Mouse (Mus musculus) adrenal gland, postnatal 10 days (tissue): Measurements from ENCODE around the gene Defb19. TPM values are rescaled to one million over a fixed set of nuclear protein-coding genes. Genes with fewer than 3 reads are reported as not detected.

ENCODE experiments used
- DNase-seq: peaks from one replicate; pipeline ENCODE4 v3.0.0; 2021; ENCODE audit warnings: mixed read lengths
- long read RNA-seq, 2 experiments: library from polyadenylated mRNA; stranded (forward); transcript quantifications; one replicate each; pipeline ENCODE4 v2.0.0; 2021
- total RNA-seq, 2 experiments: library from RNA; stranded (reverse); gene quantifications; 2 replicates each; pipeline ENCODE4 v1.2.3; 2021

Gene Defb19
- 1 to 10 TPM; 1.5 to 2.2 TPM for total RNA-seq
- long read RNA-seq, experiment 1, result 0 reads
- long read RNA-seq, experiment 2, partial matches to known transcripts, result 0 of 1 reads
- long read RNA-seq, experiment 2, other reads (novel, unspliced or antisense), result 0 of 1 reads

GRCm38 (mm10) chr2:152580107-152580506 is at the start of gene Defb19:
TSS of gene Defb19 (minus strand) at chr2:152580312.
- DNase-seq, result peak; percentile 26

DNA sequence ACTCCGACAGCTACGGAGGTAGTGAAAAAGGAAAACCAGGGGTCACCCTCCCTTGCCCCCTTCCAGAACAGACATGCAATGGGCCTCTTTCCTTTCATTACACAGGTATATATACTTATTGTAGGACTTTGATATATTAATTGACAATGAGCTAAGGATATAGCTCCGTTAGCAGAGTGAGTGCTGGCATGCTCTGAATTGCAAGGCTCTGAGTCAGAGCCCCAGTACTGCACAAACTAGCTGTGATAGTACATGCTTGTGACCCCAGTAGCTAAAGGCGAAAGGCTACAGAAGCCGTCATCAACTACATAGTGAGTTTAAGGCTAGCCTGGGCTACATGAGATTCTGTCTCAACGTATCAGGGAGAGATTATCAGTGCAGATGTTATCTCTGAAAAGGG is 49.8 kb upstream of the Defb19 start:
- no peak for DNase-seq

GRCm38 (mm10) chr2:152629239-152629638 is 49.1 kb upstream of the Defb19 start:
- DNase-seq, result no peak

DNA sequence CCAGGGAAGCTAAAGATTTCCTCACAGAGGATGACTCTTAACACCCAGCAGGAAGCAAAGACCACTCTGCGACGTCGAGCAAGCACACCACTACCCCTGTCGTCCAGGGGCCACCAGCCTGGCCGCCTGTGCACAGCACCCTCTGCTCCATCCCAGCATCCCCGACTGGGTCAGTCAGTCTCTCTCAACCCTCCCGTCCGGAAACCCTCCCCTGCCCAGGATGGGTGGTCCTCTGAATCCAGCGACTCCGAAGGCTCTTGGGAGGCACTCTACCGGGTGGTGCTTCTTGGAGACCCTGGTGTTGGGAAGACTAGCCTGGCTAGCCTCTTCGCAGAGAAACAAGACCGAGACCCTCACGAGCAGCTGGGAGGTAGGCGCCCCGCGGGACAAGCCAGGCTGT is 48.0 kb upstream of the Defb19 start:
- no peak for DNase-seq

DNA sequence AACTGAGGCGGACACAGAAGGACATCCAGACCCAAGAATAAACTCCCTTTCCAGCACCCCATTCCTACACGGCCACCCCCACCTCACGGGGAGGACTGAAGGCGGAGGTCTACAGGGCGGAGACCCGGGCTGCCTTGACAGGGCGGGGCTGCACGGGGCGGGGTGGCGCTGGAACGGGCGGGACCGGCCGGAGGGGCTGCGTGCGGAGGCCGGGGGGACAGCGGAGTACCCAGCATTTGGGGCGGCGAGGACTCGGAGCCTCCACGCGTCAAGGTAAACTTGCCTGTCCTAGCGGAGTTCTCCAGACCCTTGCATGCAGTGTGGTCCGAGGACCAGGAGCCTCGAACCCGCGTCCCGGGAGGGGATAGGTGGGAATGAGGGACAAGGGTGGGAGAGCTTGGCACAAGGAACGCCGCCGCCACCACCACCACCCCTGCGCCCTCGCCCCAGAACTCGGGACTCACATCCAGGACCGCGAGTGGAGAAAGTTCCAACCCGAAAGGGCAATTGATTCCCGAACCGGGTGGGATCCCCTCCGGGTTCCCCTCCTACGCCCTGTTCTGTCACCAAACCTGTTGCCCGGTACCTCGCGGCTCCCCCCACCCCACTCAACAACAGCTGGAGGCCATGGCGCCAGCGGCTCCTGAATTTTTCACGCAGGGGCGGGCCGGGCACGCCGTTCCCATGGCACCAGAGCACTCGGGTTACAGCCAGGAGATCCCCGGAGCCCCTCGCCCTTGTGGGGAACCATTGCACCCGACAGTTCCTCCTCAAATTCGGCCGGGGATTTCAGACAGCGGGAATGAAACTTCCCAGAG is 46.9 kb upstream of the Defb19 start, which contains the start of gene Rem1:
Gene Rem1, plus strand, starts transcription at position 178 of the 818 bp plus-strand sequence.
- DNase-seq, result peak; percentile 48

- DNase-seq, result no peak
Observed at GRCm38 (mm10) chr2:152625256-152625655, 45.1 kb upstream of the Defb19 start.

DNA sequence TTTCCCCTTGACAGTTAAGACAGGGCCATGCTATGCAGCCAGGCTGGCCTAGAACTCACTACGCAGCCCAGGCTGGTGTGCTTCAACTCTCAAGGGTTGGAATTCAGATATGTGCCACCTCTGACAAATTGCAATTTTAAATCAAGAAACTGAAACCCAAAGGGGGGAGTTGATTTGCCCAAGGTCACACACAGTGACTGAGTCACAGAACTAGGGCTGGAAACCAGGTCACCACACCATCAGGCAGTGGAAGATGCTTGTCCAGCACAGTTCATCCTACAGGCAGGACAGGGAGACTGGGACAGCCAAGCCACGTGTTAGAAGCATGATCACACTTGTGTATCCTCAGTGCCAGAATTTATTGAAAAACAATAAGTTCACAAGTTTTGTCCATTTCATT is 44.5 kb upstream of the Defb19 start:
- peak; percentile 30 for DNase-seq

- DNase-seq, result no peak
Observed at GRCm38 (mm10) chr2:152622953-152623352, 42.8 kb upstream of the Defb19 start, which contains the start of gene Defb25. TSS of gene Defb25 (minus strand) at chr2:152623053.

- no peak for DNase-seq
Observed at GRCm38 (mm10) chr2:152622151-152622550, 42.0 kb upstream of the Defb19 start.

- no peak for DNase-seq
Observed at GRCm38 (mm10) chr2:152620367-152621134, 40.4 kb upstream of the Defb19 start.

- no peak for DNase-seq
Observed at GRCm38 (mm10) chr2:152617374-152617773, 37.3 kb upstream of the Defb19 start.

DNA sequence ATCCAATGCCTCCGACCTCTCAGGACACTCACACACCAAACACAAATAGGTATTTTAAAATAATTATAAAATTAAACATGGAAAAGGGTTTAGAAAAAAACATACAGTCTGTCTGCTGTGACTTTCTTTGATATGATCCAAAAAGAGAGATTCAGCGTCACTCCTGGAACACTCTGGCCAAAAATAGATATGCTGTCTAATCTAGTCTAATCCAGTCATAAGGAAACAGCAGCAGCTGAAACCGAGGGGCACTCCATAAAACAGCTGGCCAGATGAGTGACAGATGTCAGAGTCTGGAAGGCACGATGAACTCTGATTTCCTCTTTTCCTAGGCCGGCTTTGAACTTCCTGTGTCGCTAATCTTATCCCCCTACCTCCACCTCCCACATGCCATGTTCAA is 36.4 kb upstream of the Defb19 start:
- DNase-seq, result no peak

DNA sequence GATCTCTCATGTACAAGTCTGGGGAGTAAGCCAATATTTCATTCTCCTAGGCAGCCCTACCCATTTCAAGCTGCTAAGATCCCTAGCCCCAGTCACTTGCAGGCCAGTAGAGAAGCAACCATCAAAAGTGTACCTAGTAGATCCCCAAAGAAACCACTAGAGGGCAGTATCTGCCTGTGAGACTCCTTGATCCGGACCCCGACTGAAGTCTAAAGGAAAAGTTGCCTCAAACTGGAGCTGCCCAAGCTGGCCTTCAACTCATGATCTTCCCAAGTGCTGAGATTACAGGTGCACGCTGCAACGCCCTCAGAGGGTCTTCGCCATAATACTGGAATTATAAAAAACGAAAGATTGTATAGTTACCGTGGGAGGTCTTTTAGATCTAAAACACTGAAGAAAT is 35.5 kb upstream of the Defb19 start:
- DNase-seq, result peak; percentile 69

GRCm38 (mm10) chr2:152612193-152612592 is 32.1 kb upstream of the Defb19 start:
- no peak for DNase-seq

- DNase-seq, result no peak
Observed at GRCm38 (mm10) chr2:152608719-152609118, 28.6 kb upstream of the Defb19 start.

DNA sequence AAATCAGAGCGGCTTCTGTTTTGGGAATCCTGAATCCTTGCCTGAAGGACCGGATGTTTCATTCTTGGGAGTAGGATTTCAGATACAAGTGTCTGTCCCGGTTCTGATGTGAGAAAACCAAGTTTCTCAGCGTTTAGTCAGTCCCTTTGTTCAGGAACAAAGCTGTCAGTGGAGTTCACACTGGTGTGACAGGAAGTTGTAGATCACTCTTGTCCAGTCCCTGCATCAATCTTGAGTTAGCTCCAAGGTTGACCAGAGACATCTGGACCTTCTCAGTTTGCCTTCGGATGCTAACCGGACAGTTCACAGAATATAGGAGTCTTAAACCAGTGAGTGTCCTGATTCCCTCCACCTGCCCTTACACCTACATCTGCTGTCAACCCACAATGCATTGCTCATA is 27.6 kb upstream of the Defb19 start:
- no peak for DNase-seq

- DNase-seq, result peak; percentile 81
Observed at GRCm38 (mm10) chr2:152604057-152604456, 23.9 kb upstream of the Defb19 start, which contains the start of gene Defb36. TSS of gene Defb36 (plus strand) at chr2:152604327.

GRCm38 (mm10) chr2:152601275-152601960 is 21.3 kb upstream of the Defb19 start:
- DNase-seq, result no peak

- no peak for DNase-seq
Observed at GRCm38 (mm10) chr2:152600076-152600475, 20.0 kb upstream of the Defb19 start.

GRCm38 (mm10) chr2:152599299-152599698 is 19.2 kb upstream of the Defb19 start, which contains the start of gene Defb45:
TSS of gene Defb45 (minus strand) at chr2:152599399.
- DNase-seq, result no peak

DNA sequence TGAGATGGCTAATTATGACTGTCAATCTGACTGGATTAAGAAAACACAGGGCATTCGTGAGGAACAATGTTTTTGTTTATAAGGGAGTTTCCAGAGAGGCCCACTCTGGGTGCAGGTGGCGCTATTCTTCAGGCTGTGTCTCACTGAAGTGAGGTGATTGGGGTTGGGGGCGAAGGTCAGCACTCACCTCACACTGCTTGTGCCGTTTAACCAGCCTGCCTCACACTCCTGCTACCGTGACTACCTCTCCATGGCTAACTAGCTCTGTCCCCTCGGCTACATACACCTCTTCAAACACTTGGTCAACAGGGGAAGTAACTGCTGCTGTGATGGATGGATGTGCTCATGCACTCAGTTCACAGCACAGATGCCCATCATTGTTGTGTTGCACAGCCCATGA is 8.9 kb upstream of the Defb19 start:
- DNase-seq, result no peak

- no peak for DNase-seq
Observed at GRCm38 (mm10) chr2:152588450-152588849, 8.3 kb upstream of the Defb19 start.
